Mouse (Mus musculus): ENCODE data around the gene Urod. TPM values are rescaled to one million over a fixed set of nuclear protein-coding genes. Genes with fewer than 3 reads are reported as not detected.

The Urod gene
- polyA plus RNA-seq, 1 experiment = 114 TPM

DNA sequence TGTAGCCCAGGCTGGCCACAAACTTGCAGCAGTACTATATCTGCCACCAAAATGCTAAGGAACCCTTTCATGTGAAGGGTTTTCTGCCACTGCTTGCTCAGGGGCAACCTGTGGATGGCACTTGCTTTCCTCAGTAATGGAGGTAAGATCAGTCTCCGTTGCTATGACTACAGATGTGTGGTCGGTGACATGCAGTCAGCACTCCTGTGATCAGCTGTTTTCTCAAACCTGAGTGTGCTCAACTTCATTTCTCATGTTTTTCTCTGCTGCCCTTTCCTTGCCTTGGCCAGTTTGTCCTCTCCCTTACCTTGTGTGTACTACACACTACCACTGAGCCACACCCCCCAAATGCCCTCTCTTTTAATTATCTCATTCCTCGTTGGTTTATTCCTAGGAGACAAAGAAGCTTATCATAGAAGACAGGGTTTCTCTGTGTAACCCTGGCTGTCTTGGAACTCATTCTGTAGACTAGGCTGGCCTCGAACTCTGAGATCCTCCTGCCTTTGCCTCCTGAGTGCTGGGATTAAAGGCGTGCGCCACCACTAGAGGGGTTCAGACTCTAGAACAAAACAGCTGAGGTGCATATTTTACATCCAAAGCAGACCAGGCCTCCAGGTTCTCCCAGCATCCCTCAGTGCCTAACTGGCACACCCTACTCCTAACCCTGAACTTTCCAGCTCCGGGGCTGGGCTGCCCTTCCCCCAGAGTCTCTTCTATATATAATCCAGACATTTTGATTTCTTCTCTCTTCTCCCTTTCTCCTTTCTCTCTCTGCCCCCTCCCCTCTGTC is 11.6 kb upstream of the Urod start:
- Histone ChIP-seq H3K4me1 (ENCODE audit: control insufficient read depth, insufficient read depth, low read length) (no peaks in the 10 kb centered on the region), H3K36me3 (ENCODE audit: control insufficient read depth, insufficient read depth, low read length) (no peaks in the 10 kb centered on the region), H3K4me3 (ENCODE audit: insufficient read depth, low read depth, low read length) (no peak overlapping the region), H3K27ac (ENCODE audit: insufficient read depth, low read depth, low read length) (no peak overlapping the region), H3K27me3 (replicated peaks; ENCODE audit: control insufficient read depth, insufficient read depth, low read length) (no peaks in the 10 kb centered on the region)
- DNase-seq = no peak
- no peak for TF ChIP-seq POLR2A (IDR thresholded peaks at IDR 0.05; ENCODE audit: low read depth, low read length)
- TF ChIP-seq CTCF (conservative IDR thresholded peaks at IDR 0.05; ENCODE audit: insufficient read depth, insufficient read length, low read depth, low read length) = no peak
- 76% methylated on average over 7 of the region's 7 CpGs for WGBS

DNA sequence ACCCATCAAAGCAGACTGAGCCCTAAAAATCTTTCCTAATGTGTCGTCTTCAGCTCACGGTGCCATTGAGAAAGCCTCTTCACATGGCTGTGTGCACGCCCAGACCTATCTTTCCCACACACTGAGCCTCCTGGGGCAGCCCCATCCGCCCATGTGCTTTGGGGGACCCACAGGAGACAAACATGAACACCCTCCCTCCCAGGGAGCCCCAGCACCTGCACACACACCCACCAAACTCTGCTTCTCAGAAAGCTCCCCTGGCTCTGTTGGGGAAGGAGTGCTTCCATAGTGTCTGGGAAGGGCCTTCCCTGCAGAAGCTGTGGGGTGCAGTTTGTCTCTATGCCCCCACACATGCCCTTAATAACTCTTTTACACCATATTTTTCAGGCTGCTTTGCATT is 10.4 kb upstream of the Urod start:
- no peak for DNase-seq
- H3K4me3 ChIP-seq (ENCODE audit: insufficient read depth, low read depth, low read length) = no peak overlapping the region
- no peaks in the 10 kb centered on the region for H3K27me3 ChIP-seq (replicated peaks; ENCODE audit: control insufficient read depth, insufficient read depth, low read length)
- H3K36me3 ChIP-seq (ENCODE audit: control insufficient read depth, insufficient read depth, low read length) = no peaks in the 10 kb centered on the region
- H3K27ac ChIP-seq (ENCODE audit: insufficient read depth, low read depth, low read length) = no peak overlapping the region
- TF ChIP-seq POLR2A (IDR thresholded peaks at IDR 0.05; ENCODE audit: low read depth, low read length) (no peak), CTCF (conservative IDR thresholded peaks at IDR 0.05; ENCODE audit: insufficient read depth, insufficient read length, low read depth, low read length) (no peak)
- WGBS = 94% methylated on average over 4 of the region's 4 CpGs
- no peaks in the 10 kb centered on the region for H3K4me1 ChIP-seq (ENCODE audit: control insufficient read depth, insufficient read depth, low read length)

DNA sequence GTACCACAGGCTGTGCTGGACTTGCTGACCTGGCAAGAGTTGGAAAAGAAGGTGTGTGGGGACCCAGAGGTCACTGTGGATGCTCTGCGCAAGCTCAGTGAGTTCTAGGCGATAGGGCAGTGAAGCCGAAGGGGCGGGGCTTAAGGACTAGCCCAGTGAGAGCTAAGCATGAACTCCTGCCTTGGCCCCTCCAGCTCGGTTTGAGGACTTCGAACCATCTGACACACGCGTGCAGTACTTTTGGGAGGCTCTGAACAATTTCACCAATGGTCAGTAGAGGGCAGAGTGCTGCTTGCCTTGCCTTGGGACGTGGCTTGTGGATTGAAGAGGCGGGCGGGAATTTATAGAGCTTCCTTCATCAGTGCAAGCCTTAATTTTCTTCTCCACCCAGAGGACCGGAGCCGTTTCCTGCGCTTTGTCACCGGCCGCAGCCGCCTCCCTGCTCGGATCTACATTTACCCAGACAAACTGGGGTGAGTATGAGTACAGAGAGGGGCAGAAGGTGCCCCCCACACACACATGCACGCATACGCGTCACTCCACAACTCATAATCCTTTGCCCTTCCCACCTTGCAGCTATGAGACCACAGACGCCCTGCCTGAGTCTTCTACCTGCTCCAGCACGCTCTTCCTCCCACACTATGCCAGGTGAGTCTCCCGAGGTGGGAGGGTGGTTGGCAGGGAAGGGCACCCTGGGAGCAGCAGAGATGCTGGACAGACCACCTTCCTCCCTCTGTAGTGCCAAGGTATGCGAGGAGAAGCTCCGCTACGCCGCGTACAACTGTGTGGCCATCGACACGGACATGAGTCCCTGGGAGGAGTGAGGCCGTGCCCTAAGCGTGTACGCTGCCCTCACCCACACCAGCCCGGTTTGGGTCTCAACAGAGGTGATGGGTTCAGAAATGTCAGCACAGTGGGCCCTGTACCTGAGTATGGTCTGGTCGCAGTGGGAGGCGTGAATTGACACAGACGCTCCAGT is 8.6 kb upstream of the Urod start:
- no peaks in the 10 kb centered on the region for H3K36me3 ChIP-seq (ENCODE audit: control insufficient read depth, insufficient read depth, low read length)
- no peak overlapping the region for H3K4me3 ChIP-seq (ENCODE audit: insufficient read depth, low read depth, low read length)
- peak; percentile 87 for DNase-seq
- H3K27me3 ChIP-seq (replicated peaks; ENCODE audit: control insufficient read depth, insufficient read depth, low read length) = no peaks in the 10 kb centered on the region
- H3K27ac ChIP-seq (ENCODE audit: insufficient read depth, low read depth, low read length) = no peak overlapping the region
- 59% methylated on average over 38 of the region's 38 CpGs for WGBS
- H3K4me1 ChIP-seq (ENCODE audit: control insufficient read depth, insufficient read depth, low read length) = no peaks in the 10 kb centered on the region
- TF ChIP-seq CTCF (conservative IDR thresholded peaks at IDR 0.05; ENCODE audit: insufficient read depth, insufficient read length, low read depth, low read length) (peak; percentile 78), POLR2A (IDR thresholded peaks at IDR 0.05; ENCODE audit: low read depth, low read length) (no peak)

DNA sequence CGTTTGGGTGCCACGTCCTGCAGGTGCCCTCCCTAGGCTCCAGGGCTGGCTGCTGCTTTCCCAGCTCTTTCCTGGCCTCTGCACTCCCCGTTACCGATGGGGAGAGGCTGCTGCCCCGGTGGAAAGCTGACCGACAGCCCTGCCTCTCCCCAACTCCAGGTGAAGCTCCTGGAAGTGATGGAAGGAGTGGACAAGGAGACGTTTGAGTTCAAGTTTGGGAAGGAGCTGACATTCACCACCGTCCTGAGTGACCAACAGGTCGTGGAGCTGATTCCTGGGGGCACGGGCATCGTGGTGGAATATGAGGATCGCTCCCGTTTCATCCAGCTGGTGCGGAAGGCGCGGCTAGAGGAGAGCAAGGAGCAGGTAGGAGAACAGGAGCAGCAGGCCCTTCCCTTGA is 7.7 kb upstream of the Urod start:
- WGBS = 92% methylated on average over 16 of the region's 16 CpGs
- no peak for TF ChIP-seq CTCF (conservative IDR thresholded peaks at IDR 0.05; ENCODE audit: insufficient read depth, insufficient read length, low read depth, low read length)
- no peak for TF ChIP-seq POLR2A (IDR thresholded peaks at IDR 0.05; ENCODE audit: low read depth, low read length)
- H3K27me3 ChIP-seq (replicated peaks; ENCODE audit: control insufficient read depth, insufficient read depth, low read length) = no peaks in the 10 kb centered on the region
- H3K4me1 ChIP-seq (ENCODE audit: control insufficient read depth, insufficient read depth, low read length) = no peaks in the 10 kb centered on the region
- no peak for DNase-seq
- no peak overlapping the region for H3K27ac ChIP-seq (ENCODE audit: insufficient read depth, low read depth, low read length)
- H3K36me3 ChIP-seq (ENCODE audit: control insufficient read depth, insufficient read depth, low read length) = no peaks in the 10 kb centered on the region
- H3K4me3 ChIP-seq (ENCODE audit: insufficient read depth, low read depth, low read length) = no peak overlapping the region

DNA sequence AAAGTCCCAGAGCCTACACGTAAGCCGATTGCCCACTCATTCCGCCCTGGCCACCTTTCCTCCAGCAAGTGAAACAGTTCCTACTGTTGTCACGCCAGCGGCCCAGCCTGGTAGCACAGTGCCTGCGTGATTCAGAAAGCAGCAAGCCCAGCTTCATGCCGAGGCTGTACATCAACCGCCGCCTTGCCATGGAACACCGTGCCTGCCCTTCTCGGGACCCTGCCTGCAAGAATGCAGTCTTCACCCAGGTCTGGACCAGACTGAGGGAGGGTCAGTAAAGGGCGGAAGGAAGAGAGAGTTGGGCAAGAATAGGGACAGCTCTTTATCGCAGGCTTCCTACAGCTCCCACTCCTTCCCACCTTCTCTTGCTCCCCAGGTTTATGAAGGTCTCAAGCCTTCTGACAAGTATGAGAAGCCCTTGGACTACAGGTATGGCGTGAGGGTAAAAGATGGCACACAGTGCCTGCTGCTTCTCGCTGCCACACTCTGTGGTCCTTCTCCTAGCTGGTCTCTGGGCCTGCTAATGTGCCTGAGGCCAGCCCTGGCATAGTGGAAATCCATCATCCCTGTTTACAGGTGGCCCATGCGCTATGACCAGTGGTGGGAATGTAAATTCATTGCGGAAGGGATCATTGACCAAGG is 5.4 kb upstream of the Urod start:
- Histone ChIP-seq H3K27me3 (replicated peaks; ENCODE audit: control insufficient read depth, insufficient read depth, low read length) (no peaks in the 10 kb centered on the region), H3K27ac (ENCODE audit: insufficient read depth, low read depth, low read length) (no peak overlapping the region), H3K4me1 (ENCODE audit: control insufficient read depth, insufficient read depth, low read length) (peaks cover 6% of the 10 kb centered on the region; the same call in 1 of the 2 replicates), H3K4me3 (ENCODE audit: insufficient read depth, low read depth, low read length) (no peak overlapping the region), H3K36me3 (ENCODE audit: control insufficient read depth, insufficient read depth, low read length) (no peaks in the 10 kb centered on the region)
- WGBS = 95% methylated on average over 17 of the region's 17 CpGs
- DNase-seq = no peak
- TF ChIP-seq POLR2A (IDR thresholded peaks at IDR 0.05; ENCODE audit: low read depth, low read length) (no peak), CTCF (conservative IDR thresholded peaks at IDR 0.05; ENCODE audit: insufficient read depth, insufficient read length, low read depth, low read length) (no peak)

DNA sequence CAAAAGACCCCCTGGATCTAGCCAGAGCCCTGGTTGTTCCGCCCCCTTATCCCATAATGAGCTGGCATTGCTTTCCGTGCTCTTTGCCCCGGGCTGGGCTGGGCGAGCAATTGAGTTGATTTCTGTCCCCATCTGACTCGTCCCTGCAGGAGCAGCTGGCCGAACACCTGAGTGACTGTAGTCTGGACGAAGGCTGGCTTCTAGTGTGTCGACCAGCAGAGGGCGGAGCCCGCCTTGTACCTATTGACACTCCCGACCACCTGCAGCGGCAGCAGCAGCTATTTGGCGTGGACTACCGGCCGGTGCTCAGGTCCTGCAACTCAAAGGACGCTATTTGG is 1.6 kb upstream of the Urod start:
- peak; percentile 62 for TF ChIP-seq CTCF (conservative IDR thresholded peaks at IDR 0.05; ENCODE audit: insufficient read depth, insufficient read length, low read depth, low read length)
- TF ChIP-seq POLR2A (IDR thresholded peaks at IDR 0.05; ENCODE audit: low read depth, low read length) = no peak
- WGBS = under 1% methylated on average over 16 of the region's 16 CpGs
- Histone ChIP-seq H3K36me3 (ENCODE audit: control insufficient read depth, insufficient read depth, low read length) (no peaks in the 10 kb centered on the region), H3K27ac (ENCODE audit: insufficient read depth, low read depth, low read length) (peak overlapping the region; percentile 84), H3K27me3 (replicated peaks; ENCODE audit: control insufficient read depth, insufficient read depth, low read length) (no peaks in the 10 kb centered on the region), H3K4me3 (ENCODE audit: insufficient read depth, low read depth, low read length) (peak overlapping the region; percentile 96), H3K4me1 (ENCODE audit: control insufficient read depth, insufficient read depth, low read length) (peaks cover 13% of the 10 kb centered on the region; the same call in 1 of the 2 replicates)
- peak; percentile 90 for DNase-seq

Data from kidney, adult 2 months (tissue).